Mouse (Mus musculus) midbrain, embryonic 14.5 days (tissue): ENCODE measurements around the gene Ctbp2. TPM values are rescaled to one million over a fixed set of nuclear protein-coding genes. Genes with fewer than 3 reads are reported as not detected.

Source experiments
- ATAC-seq: fragments of 200-750 bp; cut with Nextera tagmentation; 2 replicates; pipeline ENCODE4 v1.8.0; 2017; ENCODE audit warnings: moderate number of reproducible peaks, moderate library complexity; ENCODE audit not compliant: low FRiP score, low TSS enrichment
- DNase-seq: peaks from one replicate; pipeline ENCODE4 v3.0.0-alpha.2; 2015
- H3K27ac ChIP-seq: fragments of 300-500 bp; sonication (generic); replicated peaks from 2 replicates; pipeline ENCODE4 v1.5.1; 2014; ENCODE audit warnings: mild to moderate bottlenecking, low read depth, low read length, moderate library complexity
- H3K27me3 ChIP-seq: fragments of 300-500 bp; sonication (generic); 2 replicates; pipeline ENCODE4 v1.6.1; 2014; ENCODE audit warnings: low read length, control low read depth, mixed read lengths; ENCODE audit not compliant: control insufficient read depth, insufficient read depth
- H3K36me3 ChIP-seq: fragments of 300-500 bp; sonication (generic); 2 replicates; pipeline ENCODE4 v1.6.1; 2014; ENCODE audit warnings: low read length, control low read depth; ENCODE audit not compliant: control insufficient read depth, insufficient read depth
- H3K4me1 ChIP-seq: fragments of 300-500 bp; sonication (generic); 2 replicates; pipeline ENCODE4 v1.6.1; 2014; ENCODE audit warnings: mild to moderate bottlenecking, antibody characterized with exemption, low read length, control low read depth; ENCODE audit not compliant: control insufficient read depth, insufficient read depth
- H3K4me2 ChIP-seq: fragments of 300-500 bp; sonication (generic); 2 replicates; pipeline ENCODE4 v1.6.1; 2014; ENCODE audit warnings: mild to moderate bottlenecking, low read length, moderate library complexity
- H3K4me3 ChIP-seq: fragments of 300-500 bp; sonication (generic); replicated peaks from 2 replicates; pipeline ENCODE4 v1.5.1; 2014; ENCODE audit warnings: low read depth, low read length
- H3K9ac ChIP-seq: fragments of 300-500 bp; sonication (generic); replicated peaks from 2 replicates; pipeline ENCODE4 v1.6.1; 2014; ENCODE audit warnings: mild to moderate bottlenecking, low read length, moderate library complexity
- H3K9me3 ChIP-seq: fragments of 300-500 bp; sonication (generic); 2 replicates; pipeline ENCODE4 v1.6.1; 2016; ENCODE audit warnings: low read length, control low read depth, mixed read lengths; ENCODE audit not compliant: control insufficient read depth
- WGBS: fragments of 180-500 bp; shearing (Covaris S2); extraction: QIAGEN DNeasy Blood & Tissue Kit; methylation state at CpG from one replicate; pipeline ENCODE4 v1.1.7; 2014; 5-methylcytosine and 5-hydroxymethylcytosine counted together
- polyA plus RNA-seq: library from polyadenylated mRNA; unstranded; fragments of >200 nt; fragmentation: Nextera tagmentation; extraction: Ambion mirVana; gene quantifications from 2 replicates; pipeline ENCODE4 v1.2.1, GENCODE M21; 2014

The Ctbp2 gene
- polyA plus RNA-seq, 1 experiment from 2014 or later, result 75.2 TPM

DNA sequence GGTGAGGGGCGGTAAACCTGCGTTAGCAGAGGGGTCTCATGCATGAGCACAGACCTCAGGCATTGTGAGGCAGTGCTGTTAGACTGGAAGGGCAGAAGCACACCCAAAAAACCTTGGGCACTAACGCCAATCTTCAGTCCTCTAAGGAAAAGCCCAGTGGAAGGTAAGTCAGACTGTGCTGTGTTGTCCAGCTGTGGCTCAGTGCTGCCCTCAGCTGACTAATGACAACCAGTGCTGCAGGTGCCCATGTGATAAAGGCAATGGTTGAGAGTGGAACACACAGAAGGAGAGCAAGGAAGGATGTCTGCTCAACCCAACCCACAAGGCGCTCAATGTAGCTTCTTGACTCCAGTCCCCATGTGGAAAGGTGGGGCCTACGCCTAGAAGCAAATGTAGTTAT, 127.8 kb downstream of the Ctbp2 start:
- Histone ChIP-seq H3K36me3 (peaks cover 47% of the 10 kb centered on the region), H3K27ac (no peak overlapping the region), H3K4me2 (no peak overlapping the region), H3K9me3 (no peaks in the 10 kb centered on the region), H3K4me3 (no peak overlapping the region), H3K9ac (no peak overlapping the region), H3K27me3 (no peaks in the 10 kb centered on the region), H3K4me1 (no peaks in the 10 kb centered on the region)
- WGBS, result 89% methylated on average over 5 of the region's 5 CpGs
- DNase-seq (no peak), ATAC-seq (no peak)

DNA sequence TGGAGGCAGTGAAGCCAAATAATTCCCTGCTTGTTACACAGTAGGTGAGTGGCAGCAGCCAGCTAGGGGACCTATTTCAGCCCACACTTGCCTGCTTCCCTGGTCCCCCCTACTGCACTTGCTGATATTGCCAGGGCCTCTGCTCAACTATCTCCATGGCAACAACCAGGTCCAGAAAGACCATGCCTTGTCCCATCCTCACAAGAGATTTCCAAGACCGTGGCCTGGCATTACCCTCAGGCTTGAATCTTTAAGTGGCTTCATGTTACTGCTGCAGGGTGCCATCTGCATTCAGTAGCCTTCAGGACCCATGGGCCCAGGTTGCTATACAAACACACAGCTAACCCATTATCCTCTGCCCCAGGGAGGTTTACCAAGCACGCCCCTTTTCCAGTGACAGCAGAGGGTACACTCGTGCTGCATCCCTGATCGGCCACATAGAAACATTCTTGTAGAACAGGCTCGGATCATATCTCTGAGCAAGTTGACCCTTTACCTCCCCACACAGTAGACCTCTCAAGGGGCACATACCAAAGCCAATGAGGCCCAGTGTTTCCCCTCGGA, 129.4 kb downstream of the Ctbp2 start:
- H3K27ac ChIP-seq, result peak overlapping the region; percentile 34; the same call in 1 of the 2 replicates
- H3K36me3 ChIP-seq, result peaks cover 64% of the 10 kb centered on the region
- ATAC-seq (peak; percentile 24; the same call in 1 of the 2 replicates), DNase-seq (peak; percentile 54)
- no peak overlapping the region for H3K4me2 ChIP-seq
- 60% methylated on average over 6 of the region's 6 CpGs for WGBS
- H3K9me3 ChIP-seq, result no peaks in the 10 kb centered on the region
- no peak overlapping the region for H3K9ac ChIP-seq
- H3K4me1 ChIP-seq, result no peaks in the 10 kb centered on the region
- no peak overlapping the region for H3K4me3 ChIP-seq
- H3K27me3 ChIP-seq, result no peaks in the 10 kb centered on the region

GRCm38 (mm10) chr7:132994120-132994519, 130.0 kb downstream of the Ctbp2 start:
- no peak for DNase-seq
- 90% methylated on average over 8 of the region's 8 CpGs for WGBS
- no peak for ATAC-seq
- Histone ChIP-seq H3K9ac (no peak overlapping the region), H3K4me2 (no peak overlapping the region), H3K36me3 (peaks cover 66% of the 10 kb centered on the region), H3K9me3 (no peaks in the 10 kb centered on the region), H3K27ac (no peak overlapping the region), H3K27me3 (no peaks in the 10 kb centered on the region), H3K4me3 (no peak overlapping the region), H3K4me1 (no peaks in the 10 kb centered on the region)

GRCm38 (mm10) chr7:132992967-132993615, 131.1 kb downstream of the Ctbp2 start:
- Histone ChIP-seq H3K27ac (no peak overlapping the region), H3K9me3 (no peaks in the 10 kb centered on the region), H3K4me2 (no peak overlapping the region), H3K4me3 (no peak overlapping the region), H3K9ac (no peak overlapping the region), H3K27me3 (no peaks in the 10 kb centered on the region), H3K4me1 (no peaks in the 10 kb centered on the region), H3K36me3 (peaks cover 66% of the 10 kb centered on the region)
- DNase-seq, result no peak
- 91% methylated on average over 9 of the region's 9 CpGs for WGBS
- ATAC-seq, result no peak

DNA sequence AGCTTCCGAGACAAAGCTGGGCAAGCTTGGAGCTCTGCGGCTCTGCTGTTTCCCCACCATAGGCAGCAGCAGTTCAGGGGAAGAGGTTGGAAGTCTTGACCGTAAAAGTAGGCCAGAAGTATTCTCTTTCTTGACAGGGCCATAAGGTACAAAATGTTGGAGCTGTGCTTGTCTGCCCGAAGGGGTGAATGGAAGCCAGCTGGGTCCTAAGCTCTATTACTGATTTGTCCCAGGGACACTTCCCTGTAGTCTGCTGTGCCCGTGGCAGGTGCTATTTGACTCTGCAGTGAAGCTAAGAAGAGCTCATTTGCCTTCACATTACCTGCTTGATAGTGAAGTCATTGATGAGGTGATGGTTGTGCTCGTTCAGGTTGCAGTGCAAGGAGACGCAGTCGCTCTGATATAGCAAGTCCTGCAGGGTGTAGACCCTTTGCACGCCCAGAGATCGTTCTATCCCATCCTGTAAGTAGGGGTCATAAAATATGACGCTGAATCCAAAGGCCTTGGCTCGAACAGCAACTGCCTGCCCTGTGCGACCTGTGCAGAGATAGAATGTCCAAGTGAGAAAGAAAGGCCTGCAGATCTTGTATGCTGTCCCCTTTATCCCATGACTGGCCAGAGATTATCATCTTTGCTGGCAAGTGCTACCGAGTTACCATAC, 132.8 kb downstream of the Ctbp2 start:
- no peak overlapping the region for H3K4me2 ChIP-seq
- DNase-seq (no peak), ATAC-seq (no peak)
- H3K27me3 ChIP-seq, result no peaks in the 10 kb centered on the region
- 94% methylated on average over 14 of the region's 14 CpGs for WGBS
- no peaks in the 10 kb centered on the region for H3K9me3 ChIP-seq
- no peak overlapping the region for H3K4me3 ChIP-seq
- H3K36me3 ChIP-seq, result peaks cover 60% of the 10 kb centered on the region
- no peak overlapping the region for H3K9ac ChIP-seq
- H3K4me1 ChIP-seq, result no peaks in the 10 kb centered on the region
- no peak overlapping the region for H3K27ac ChIP-seq

DNA sequence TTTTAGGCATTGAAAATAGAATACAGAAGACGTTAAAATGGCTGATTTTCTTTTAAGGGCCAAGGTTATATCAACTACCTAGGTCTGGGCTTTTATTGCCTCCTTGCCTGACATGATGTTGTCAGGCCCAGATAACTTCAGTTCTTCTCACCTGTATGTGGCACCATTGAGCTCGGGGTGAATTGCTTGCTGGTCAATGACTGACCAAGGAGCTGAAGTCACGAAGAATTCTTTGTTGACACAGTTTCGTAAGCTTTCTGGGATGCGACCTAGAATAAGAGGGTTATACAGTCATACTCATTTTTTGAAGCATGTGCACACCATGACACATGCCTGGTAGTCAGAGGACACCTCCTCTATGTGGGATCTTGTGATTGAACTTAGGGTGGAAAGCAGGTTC, 134.3 kb downstream of the Ctbp2 start:
- no peak overlapping the region for H3K27ac ChIP-seq
- H3K27me3 ChIP-seq, result no peaks in the 10 kb centered on the region
- no peaks in the 10 kb centered on the region for H3K4me1 ChIP-seq
- no peak overlapping the region for H3K4me2 ChIP-seq
- peaks cover 63% of the 10 kb centered on the region for H3K36me3 ChIP-seq
- no peaks in the 10 kb centered on the region for H3K9me3 ChIP-seq
- DNase-seq, result no peak
- no peak overlapping the region for H3K4me3 ChIP-seq
- 95% methylated on average over 5 of the region's 5 CpGs for WGBS
- no peak overlapping the region for H3K9ac ChIP-seq
- no peak for ATAC-seq

DNA sequence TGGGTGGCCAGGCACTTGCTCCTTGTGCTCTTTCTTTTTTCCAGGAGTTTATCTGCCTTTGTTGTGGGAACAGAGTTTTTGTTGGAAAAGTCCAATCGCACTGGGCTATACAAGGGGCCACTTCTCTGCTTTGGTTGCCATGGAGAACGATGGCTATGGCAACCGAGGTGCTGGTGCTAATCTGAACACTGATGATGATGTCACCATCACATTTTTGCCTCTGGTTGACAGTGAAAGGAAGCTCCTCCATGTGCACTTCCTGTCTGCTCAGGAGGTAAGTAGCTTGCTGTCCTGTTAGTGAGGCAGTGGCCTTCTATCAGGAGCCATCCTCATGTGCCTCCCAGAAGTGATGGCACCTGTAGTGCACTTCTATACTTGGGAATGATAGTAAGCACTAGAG, 141.5 kb downstream of the Ctbp2 start:
- 35% methylated on average over 3 of the region's 3 CpGs for WGBS
- no peaks in the 10 kb centered on the region for H3K9me3 ChIP-seq
- no peaks in the 10 kb centered on the region for H3K4me1 ChIP-seq
- H3K36me3 ChIP-seq, result peaks cover 55% of the 10 kb centered on the region
- DNase-seq, result no peak
- H3K4me3 ChIP-seq, result no peak overlapping the region
- no peak overlapping the region for H3K4me2 ChIP-seq
- no peak for ATAC-seq
- no peak overlapping the region for H3K9ac ChIP-seq
- no peak overlapping the region for H3K27ac ChIP-seq
- H3K27me3 ChIP-seq, result no peaks in the 10 kb centered on the region

DNA sequence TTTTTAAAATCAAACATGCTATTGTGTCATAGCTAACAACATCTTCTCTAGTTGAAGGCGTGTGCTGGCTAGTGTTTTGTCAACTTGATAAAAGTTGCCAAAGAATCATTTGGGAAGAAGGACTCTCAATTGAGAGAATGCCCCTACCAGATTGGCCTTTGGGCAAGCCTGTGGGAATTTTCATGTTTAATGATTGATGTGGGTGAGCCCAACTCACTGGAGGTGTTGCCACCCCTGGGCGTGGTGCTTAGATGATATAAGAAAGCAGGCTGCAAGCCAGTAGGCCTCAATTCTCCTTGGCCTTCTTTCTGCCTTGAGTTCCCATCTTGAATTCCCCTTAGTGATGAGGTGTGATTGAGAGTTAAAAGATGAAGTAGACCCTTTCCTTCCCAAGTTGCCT, 146.2 kb downstream of the Ctbp2 start:
- Histone ChIP-seq H3K9ac (no peak overlapping the region), H3K27me3 (no peaks in the 10 kb centered on the region), H3K27ac (no peak overlapping the region), H3K36me3 (peaks cover 36% of the 10 kb centered on the region), H3K9me3 (no peaks in the 10 kb centered on the region), H3K4me1 (no peaks in the 10 kb centered on the region), H3K4me2 (no peak overlapping the region), H3K4me3 (no peak overlapping the region)
- DNase-seq (no peak), ATAC-seq (no peak)
- WGBS, result 100% methylated on average over 2 of the region's 2 CpGs

DNA sequence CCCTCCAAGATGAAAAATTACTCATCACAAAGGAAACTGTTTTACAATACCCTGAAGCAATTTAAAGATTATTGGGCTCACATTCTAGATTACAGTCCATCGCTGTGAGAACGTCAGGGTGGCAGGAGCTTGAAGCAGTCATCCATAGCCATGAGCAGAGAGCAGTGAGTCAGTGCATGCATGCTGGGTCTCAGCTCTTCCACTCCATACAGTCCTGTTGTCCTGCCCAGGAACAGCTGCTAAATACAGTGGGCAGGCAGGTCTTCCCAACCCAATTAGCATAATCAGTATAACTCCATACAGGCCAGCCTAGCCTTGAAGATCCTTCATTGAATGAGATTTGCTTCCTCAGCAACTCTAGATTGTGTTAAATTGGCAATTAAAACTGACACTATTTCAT, 148.1 kb downstream of the Ctbp2 start:
- Histone ChIP-seq H3K4me1 (no peaks in the 10 kb centered on the region), H3K4me3 (no peak overlapping the region), H3K9me3 (no peaks in the 10 kb centered on the region), H3K9ac (no peak overlapping the region), H3K27me3 (no peaks in the 10 kb centered on the region), H3K4me2 (no peak overlapping the region), H3K36me3 (peaks cover 22% of the 10 kb centered on the region), H3K27ac (no peak overlapping the region)
- DNase-seq (no peak), ATAC-seq (no peak)
- WGBS, result 61% methylated on average over 2 of the region's 2 CpGs
